Mouse (Mus musculus) forebrain, embryonic 15.5 days (tissue): ENCODE measurements around the gene Dchs2. TPM values are rescaled to one million over a fixed set of nuclear protein-coding genes. Genes with fewer than 3 reads are reported as not detected.

ENCODE experiments used
- ATAC-seq: fragments of 200-750 bp; cut with Nextera tagmentation; replicated peaks from 2 replicates; pipeline ENCODE4 v1.8.0; 2017; ENCODE audit warnings: mild to moderate bottlenecking, moderate TSS enrichment, moderate library complexity
- H3K27ac ChIP-seq: fragments of 300-500 bp; sonication (generic); replicated peaks from 2 replicates; pipeline ENCODE4 v1.5.1; 2015; ENCODE audit warnings: mild to moderate bottlenecking, inconsistent platforms
- H3K27me3 ChIP-seq: fragments of 300-500 bp; sonication (generic); 2 replicates; pipeline ENCODE4 v1.6.1; 2015; ENCODE audit warnings: inconsistent platforms
- H3K36me3 ChIP-seq: fragments of 300-500 bp; sonication (generic); 2 replicates; pipeline ENCODE4 v1.6.1; 2015; ENCODE audit warnings: mild to moderate bottlenecking, inconsistent platforms
- H3K4me1 ChIP-seq: fragments of 300-500 bp; sonication (generic); 2 replicates; pipeline ENCODE4 v1.6.1; 2015; ENCODE audit warnings: inconsistent platforms
- H3K4me2 ChIP-seq: fragments of 300-500 bp; sonication (generic); replicated peaks from 2 replicates; pipeline ENCODE4 v1.6.1; 2015; ENCODE audit warnings: mild to moderate bottlenecking, inconsistent platforms
- H3K4me3 ChIP-seq: fragments of 300-500 bp; sonication (generic); 2 replicates; pipeline ENCODE4 v1.5.1; 2015; ENCODE audit warnings: mild to moderate bottlenecking, inconsistent platforms
- H3K9ac ChIP-seq: fragments of 300-500 bp; sonication (generic); replicated peaks from 2 replicates; pipeline ENCODE4 v1.6.1; 2015; ENCODE audit warnings: mild to moderate bottlenecking, inconsistent platforms
- H3K9me3 ChIP-seq: fragments of 300-500 bp; sonication (generic); 2 replicates; pipeline ENCODE4 v1.6.1; 2016; ENCODE audit warnings: inconsistent platforms
- WGBS: fragments of 180-500 bp; shearing (Covaris S2); methylation state at CpG from one replicate; pipeline ENCODE4 v1.1.7; 2015; ENCODE audit warnings: mixed read lengths; 5-methylcytosine and 5-hydroxymethylcytosine counted together
- polyA plus RNA-seq: library from polyadenylated mRNA; unstranded; fragments of >200 nt; fragmentation: Nextera tagmentation; extraction: Ambion mirVana; gene quantifications from 2 replicates; pipeline ENCODE4 v1.2.1, GENCODE M21; 2015

Gene Dchs2
- polyA plus RNA-seq, 1 experiment from 2014 or later, result 0.52 TPM

GRCm38 (mm10) chr3:83369871-83370270 is 242.1 kb downstream of the Dchs2 start:
- Histone ChIP-seq H3K4me2 (no peak overlapping the region), H3K4me3 (no peak overlapping the region), H3K9me3 (no peaks in the 10 kb centered on the region), H3K27me3 (no peaks in the 10 kb centered on the region), H3K36me3 (no peaks in the 10 kb centered on the region), H3K9ac (no peak overlapping the region), H3K27ac (no peak overlapping the region), H3K4me1 (no peaks in the 10 kb centered on the region)
- 89% methylated on average over 2 of the region's 2 CpGs for WGBS
- ATAC-seq, result no peak

- no peak for ATAC-seq
- Histone ChIP-seq H3K27ac (no peak overlapping the region), H3K4me1 (no peaks in the 10 kb centered on the region), H3K9me3 (no peaks in the 10 kb centered on the region), H3K4me2 (no peak overlapping the region), H3K4me3 (no peak overlapping the region), H3K36me3 (no peaks in the 10 kb centered on the region), H3K9ac (no peak overlapping the region), H3K27me3 (no peaks in the 10 kb centered on the region)
- 78% methylated on average over 6 of the region's 6 CpGs for WGBS
Measured at GRCm38 (mm10) chr3:83374333-83374732, 246.6 kb downstream of the Dchs2 start.

GRCm38 (mm10) chr3:83376834-83377233 is 249.1 kb downstream of the Dchs2 start:
- Histone ChIP-seq H3K4me2 (no peak overlapping the region), H3K4me1 (no peaks in the 10 kb centered on the region), H3K9ac (no peak overlapping the region), H3K36me3 (no peaks in the 10 kb centered on the region), H3K9me3 (no peaks in the 10 kb centered on the region), H3K27me3 (no peaks in the 10 kb centered on the region), H3K4me3 (no peak overlapping the region), H3K27ac (no peak overlapping the region)
- no peak for ATAC-seq
- 91% methylated on average over 6 of the region's 6 CpGs for WGBS

Other genes starting within 250 kb of the Dchs2 start
- gene Lrat, start 224.0 kb upstream of the Dchs2 start, polyA plus RNA-seq, result 0.06 and 0.13 TPM in 2 replicates
- gene Fgg, start 120.2 kb upstream of the Dchs2 start, polyA plus RNA-seq, result 2.9 TPM in 1 of 2 replicates, not detected in the other
- gene Fga, start 101.9 kb upstream of the Dchs2 start, polyA plus RNA-seq, result 0.79 TPM in 1 of 2 replicates, not detected in the other
- 0.27 TPM in 1 of 2 replicates, not detected in the other for gene Fgb, start 78.1 kb upstream of the Dchs2 start, polyA plus RNA-seq
- gene Plrg1, start 72.4 kb upstream of the Dchs2 start, polyA plus RNA-seq, result 114 and 118 TPM in 2 replicates